Mouse (Mus musculus): Measurements from ENCODE around the gene Prok1.

Gene Prok1

GRCm38 (mm10) chr3:107233945-107234344, 5.6 kb downstream of the Prok1 start:
- no peak for DNase-seq

GRCm38 (mm10) chr3:107233351-107233813, 6.1 kb downstream of the Prok1 start:
- peak; percentile 77 to 88 for DNase-seq

- no peak for DNase-seq
Measured at GRCm38 (mm10) chr3:107231202-107231601, 8.3 kb downstream of the Prok1 start.

DNA sequence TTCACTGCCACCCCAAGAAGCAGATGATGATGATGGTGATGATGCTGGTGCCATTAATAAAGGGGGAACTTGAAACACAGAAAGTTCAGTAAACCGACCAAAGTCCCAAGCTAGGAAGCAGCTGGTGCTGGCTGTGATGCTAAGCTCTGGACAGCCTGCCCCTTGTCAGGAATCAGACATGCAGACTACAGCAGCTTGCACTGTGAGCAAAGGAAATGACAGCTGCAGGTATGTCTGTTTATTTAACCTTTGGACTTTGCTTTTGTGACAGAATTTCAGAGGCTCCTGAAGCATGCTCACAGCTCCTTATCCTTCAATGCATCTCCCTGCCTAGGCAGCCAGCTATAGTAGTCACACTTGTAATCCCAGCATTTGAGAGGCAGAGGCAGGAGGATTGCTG, 9.0 kb downstream of the Prok1 start, which contains the start of gene A630076J17Rik:
Gene A630076J17Rik (plus strand): TSS at position 88 of the 400 bp plus-strand sequence.
- DNase-seq, result no peak

DNA sequence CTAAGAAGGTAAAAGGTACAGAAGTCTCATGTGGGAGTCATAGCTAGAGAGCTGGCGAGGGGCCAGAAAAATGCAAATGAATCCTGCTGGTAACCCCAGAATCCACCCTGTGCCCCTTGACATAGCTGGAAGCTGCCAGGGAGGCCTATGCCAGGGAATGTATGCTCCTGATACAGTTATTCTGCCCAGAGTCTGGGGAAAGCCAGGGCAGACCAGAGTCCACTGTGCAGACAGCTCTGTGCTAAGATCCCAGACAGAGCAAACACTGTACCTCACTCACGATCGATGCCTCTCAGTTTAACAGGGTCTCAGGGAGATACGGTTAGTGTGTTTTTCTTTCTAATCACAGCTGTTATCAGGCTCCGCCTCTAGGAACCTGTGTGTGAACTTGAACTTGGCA, 9.7 kb downstream of the Prok1 start:
- DNase-seq, result no peak

GRCm38 (mm10) chr3:107229221-107229620, 10.3 kb downstream of the Prok1 start:
- no peak for DNase-seq

DNA sequence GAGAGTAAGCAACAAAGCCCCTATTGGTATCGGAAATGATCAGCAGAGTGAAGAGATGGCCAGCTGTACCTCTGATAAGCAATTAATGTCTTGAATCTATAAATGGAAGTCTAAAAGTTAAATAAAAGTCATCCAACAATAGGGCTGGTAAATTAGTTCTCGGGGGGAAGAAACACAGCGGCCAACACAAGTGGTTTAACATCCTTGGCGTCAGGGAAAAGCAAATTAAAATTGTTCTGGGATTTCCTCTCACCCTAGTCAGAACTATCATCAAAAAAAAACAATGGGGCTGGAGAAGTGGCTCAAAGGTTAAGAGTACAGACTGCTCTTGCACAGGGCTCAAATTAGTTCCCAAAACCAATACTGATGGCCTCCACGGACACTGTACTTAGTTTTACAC, 13.7 kb downstream of the Prok1 start:
- no peak for DNase-seq

DNA sequence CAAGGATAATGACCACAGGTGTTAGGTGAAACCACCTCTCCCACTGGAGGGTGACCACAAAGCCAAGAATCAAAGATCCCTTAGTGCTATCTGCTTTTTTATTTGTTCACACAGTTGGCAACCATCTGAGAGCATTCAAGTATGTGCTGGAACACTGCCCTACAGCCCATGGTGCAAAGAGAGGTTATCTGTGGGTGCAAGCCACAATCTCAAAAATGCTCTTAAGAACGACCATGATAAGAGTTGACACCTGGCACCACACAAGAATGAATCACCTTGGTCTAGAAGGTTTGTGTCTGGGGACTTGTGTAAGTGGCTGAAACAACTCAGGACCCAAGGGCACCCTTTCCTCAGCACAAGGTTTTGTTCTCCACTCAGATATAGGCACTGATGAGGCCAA, 16.3 kb downstream of the Prok1 start:
- DNase-seq, result no peak

- DNase-seq, result no peak
Measured at GRCm38 (mm10) chr3:107221608-107222007, 17.9 kb downstream of the Prok1 start, which contains the start of gene Cym. Gene Cym, minus strand, starts transcription at chr3:107221732.

GRCm38 (mm10) chr3:107218572-107218971, 20.9 kb downstream of the Prok1 start:
- no peak for DNase-seq

DNA sequence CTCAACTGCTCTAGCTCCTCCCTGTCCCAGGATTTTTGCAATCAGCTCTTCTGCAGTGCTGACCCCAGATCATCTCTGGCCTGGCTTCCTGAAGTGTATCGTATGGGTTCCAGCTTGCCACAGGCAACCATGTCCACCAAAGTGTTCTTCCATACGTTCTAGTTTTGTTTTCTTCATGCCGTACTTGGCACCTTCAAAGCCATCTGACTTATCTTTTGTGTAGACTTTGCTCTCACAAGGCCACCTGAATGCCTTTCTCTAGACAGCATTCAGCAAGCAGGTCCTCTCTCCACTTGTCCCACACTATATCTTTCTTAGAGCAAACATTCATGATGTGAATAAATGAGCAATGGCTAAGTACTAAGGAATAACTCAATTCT, 22.4 kb downstream of the Prok1 start:
- no peak for DNase-seq

- no peak for DNase-seq
Measured at GRCm38 (mm10) chr3:107216400-107217100, 23.0 kb downstream of the Prok1 start.

DNA sequence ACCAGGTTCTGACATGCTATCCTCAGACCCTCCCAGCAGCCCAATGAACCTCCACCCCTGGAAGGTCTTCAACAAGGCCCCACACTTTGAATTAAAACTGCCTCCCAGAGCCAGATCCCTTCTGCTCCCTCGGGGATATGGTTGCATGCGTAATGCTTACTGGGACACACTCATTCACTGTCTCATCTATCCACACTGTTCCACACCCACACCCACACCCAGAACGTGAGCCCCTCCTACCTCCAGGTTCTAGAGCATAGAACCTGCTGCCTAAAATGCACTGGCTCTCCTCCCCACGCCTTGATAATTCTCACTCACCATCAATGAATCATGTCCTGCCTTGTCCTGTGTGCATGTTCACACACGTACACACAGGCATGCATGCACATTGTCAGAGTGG, 24.9 kb downstream of the Prok1 start:
- no peak for DNase-seq

DNA sequence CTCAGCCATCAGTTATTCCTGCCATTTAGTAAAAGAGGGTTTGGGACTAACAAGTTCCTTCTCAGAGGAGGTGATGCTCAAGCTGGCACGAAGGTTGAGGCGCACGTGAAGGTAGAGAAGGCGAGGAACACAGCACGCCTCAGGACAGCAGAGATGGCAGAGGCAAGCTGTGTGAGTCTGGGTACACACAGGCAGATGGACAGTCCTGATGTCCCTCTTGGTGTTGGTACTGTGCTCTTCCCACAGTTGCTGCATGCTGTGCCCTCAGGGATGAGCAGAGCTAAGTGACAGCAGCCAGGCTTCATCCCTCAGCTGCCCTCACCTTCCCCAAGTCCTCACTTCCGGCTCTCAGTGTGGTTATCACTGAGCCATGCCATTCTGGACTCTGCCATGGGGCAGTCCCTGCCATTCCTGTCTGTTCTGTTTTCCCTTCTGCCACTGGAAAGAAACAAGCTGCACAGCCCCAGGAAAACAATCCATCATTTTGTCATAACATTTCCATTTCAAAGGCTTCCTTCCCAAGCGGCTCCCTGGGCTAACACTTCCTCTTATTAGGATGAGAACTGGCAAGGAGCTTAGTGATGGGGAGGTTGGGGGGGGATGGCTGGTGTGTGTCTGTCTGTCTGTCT, 31.8 kb downstream of the Prok1 start:
- no peak for DNase-seq

- no peak for DNase-seq
Measured at GRCm38 (mm10) chr3:107206490-107207150, 32.9 kb downstream of the Prok1 start.

DNA sequence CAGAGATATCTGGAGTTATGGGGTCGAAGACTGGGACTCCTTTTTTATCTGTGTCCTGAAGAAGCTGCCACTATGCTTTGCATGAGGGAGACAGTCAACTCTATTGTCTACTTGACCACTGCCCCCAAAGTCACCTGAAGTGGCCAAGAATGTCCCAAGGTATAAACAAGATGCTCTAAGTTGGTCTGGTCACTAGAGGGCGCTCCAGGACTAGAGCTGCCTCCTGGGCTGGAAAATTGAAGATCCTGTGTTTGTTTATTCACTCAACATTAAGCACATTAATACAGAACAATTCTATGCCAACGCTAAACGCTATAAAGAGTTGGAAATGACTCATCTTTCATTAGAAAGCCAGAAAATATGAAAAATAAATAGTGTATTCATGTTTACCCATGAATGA, 33.5 kb downstream of the Prok1 start:
- peak; percentile 70 to 85 for DNase-seq

DNA sequence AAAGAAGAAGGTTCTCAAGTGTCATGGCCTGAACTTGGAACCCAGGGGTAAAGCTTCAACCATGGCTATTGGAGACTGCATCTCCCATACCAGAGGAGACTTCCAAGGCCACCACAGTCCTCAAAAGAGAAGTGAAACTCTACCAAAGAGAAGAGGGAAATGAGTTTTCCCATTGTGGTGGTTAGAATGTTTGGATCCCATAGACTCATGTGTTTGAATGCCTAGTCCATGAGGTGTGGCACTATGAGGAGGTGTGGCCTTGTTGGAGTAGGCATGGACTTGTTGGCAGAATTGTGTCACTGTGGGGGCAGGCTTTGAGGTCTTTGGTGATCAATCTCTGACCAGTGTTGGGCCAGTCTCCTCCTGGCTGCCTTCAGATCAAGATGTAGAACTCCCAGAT, 34.3 kb downstream of the Prok1 start:
- DNase-seq, result no peak

GRCm38 (mm10) chr3:107204413-107204812, 35.1 kb downstream of the Prok1 start:
- DNase-seq, result no peak

DNA sequence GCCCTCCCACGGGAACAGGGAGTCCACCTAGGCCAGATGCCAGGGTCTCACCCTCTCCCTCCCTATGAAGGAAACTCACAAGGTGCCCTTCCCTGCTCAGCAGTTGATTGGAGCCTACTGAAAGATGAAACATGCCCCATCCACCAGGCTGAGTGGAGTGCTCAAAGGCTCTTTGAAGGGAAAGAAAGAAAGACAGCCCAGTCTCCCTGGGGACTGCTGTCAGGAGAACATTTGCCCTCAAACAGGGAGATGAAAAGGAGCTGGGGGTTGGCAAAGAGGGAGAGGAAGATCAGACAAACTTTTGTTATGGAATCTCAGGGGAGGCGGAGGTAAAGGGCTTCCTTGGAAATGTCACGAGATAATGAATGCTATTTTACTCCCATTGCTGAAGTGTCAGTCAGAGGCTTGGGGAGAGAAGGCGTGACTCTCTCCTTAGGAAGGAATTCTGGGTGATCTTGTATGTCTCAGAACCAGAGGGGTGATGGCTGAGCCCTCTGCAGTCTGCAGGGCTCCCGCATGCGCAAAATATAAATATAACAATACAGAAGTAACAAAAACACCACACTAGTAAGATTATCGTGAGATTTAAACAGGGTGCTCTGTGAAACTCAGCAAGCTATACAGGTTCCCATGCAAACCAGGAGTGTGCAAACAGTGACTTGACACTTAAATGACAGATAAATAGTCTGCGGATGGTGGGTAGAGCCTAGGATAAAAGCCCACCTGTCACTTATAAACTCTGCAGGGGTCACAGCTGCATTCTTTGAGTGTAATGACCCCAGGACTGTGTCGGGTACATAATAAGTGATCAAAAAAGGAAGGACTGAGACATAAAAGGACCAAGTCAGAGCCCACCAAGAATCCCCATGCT, 38.0 kb downstream of the Prok1 start:
- no peak for DNase-seq

GRCm38 (mm10) chr3:107188226-107188899, 51.1 kb downstream of the Prok1 start:
- peak; percentile 81 to 87 for DNase-seq

- no peak for DNase-seq
Measured at GRCm38 (mm10) chr3:107187022-107187421, 52.5 kb downstream of the Prok1 start.

DNA sequence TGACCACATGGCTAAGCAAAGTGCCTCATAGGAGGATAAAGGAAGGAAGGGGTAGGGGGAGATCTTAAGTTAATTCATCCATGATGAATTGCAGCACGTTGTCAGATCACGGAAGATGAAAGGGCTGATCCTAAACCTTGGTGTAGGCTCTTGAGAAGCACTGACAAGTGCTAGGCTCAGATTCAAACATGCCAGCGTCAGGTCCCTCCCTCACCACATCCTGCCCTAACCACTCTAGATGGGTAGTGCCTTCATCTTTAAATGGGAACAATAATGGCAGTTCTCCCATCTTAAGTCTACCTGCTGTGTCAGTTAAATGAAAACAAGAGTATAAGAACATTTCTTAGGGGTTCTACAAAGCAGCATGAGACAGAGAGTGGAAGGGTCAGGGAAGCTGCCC, 53.9 kb downstream of the Prok1 start:
- DNase-seq, result no peak
